Mouse (Mus musculus) frontal cortex, adult (tissue): ENCODE data around the gene Stra6.

Experiments
- ATAC-seq: cut with Nextera tagmentation; 2 replicates; pipeline ENCODE4 v1.9.2; 2017; ENCODE audit warnings: mild to moderate bottlenecking, moderate library complexity, mixed read lengths; ENCODE audit not compliant: low TSS enrichment

Gene Stra6

GRCm38 (mm10) chr9:58131735-58132134 is 68.1 kb downstream of the Stra6 start:
- no peak for ATAC-seq

GRCm38 (mm10) chr9:58133893-58134884 is 70.6 kb downstream of the Stra6 start:
- ATAC-seq = no peak

- ATAC-seq = no peak
Observed at GRCm38 (mm10) chr9:58134906-58135305, 71.3 kb downstream of the Stra6 start.

- ATAC-seq = no peak
Observed at GRCm38 (mm10) chr9:58135921-58136321, 72.3 kb downstream of the Stra6 start.

- ATAC-seq = peak; percentile 85
Observed at GRCm38 (mm10) chr9:58139947-58140346, 76.4 kb downstream of the Stra6 start.

GRCm38 (mm10) chr9:58143419-58143818 is 79.8 kb downstream of the Stra6 start:
- ATAC-seq = no peak

GRCm38 (mm10) chr9:58144664-58145063 is 81.1 kb downstream of the Stra6 start:
- ATAC-seq = no peak

- ATAC-seq = no peak
Observed at GRCm38 (mm10) chr9:58145417-58145816, 81.8 kb downstream of the Stra6 start.

GRCm38 (mm10) chr9:58148806-58149205 is 85.2 kb downstream of the Stra6 start:
- no peak for ATAC-seq

GRCm38 (mm10) chr9:58150733-58151361 is 87.3 kb downstream of the Stra6 start:
- ATAC-seq = no peak

GRCm38 (mm10) chr9:58153095-58153494 is 89.5 kb downstream of the Stra6 start:
- ATAC-seq = no peak

- ATAC-seq = no peak
Observed at GRCm38 (mm10) chr9:58155366-58155765, 91.8 kb downstream of the Stra6 start.

GRCm38 (mm10) chr9:58156819-58157560 is 93.4 kb downstream of the Stra6 start:
- ATAC-seq = no peak

- ATAC-seq = no peak
Observed at GRCm38 (mm10) chr9:58157838-58158237, 94.2 kb downstream of the Stra6 start.

- peak; percentile 42; the same call in 1 of the 2 replicates for ATAC-seq
Observed at GRCm38 (mm10) chr9:58158541-58159311, 95.1 kb downstream of the Stra6 start.

GRCm38 (mm10) chr9:58159855-58160254 is 96.3 kb downstream of the Stra6 start:
- peak; percentile 71 for ATAC-seq

- ATAC-seq = no peak
Observed at GRCm38 (mm10) chr9:58160315-58160714, 96.7 kb downstream of the Stra6 start.

GRCm38 (mm10) chr9:58162173-58162572 is 98.6 kb downstream of the Stra6 start:
- no peak for ATAC-seq

GRCm38 (mm10) chr9:58163146-58163545 is 99.6 kb downstream of the Stra6 start:
- ATAC-seq = no peak

- no peak for ATAC-seq
Observed at GRCm38 (mm10) chr9:58165779-58166178, 102.2 kb downstream of the Stra6 start.

GRCm38 (mm10) chr9:58168880-58169279 is 105.3 kb downstream of the Stra6 start:
- no peak for ATAC-seq
